Mouse (Mus musculus): ENCODE measurements at regions not wholly inside any gene's neighbourhood (a gene's known extent, or its start where the extent isn't known, plus 50 kb on each side); places are given as distances from the start of the nearest gene placed in this dataset.

DNA sequence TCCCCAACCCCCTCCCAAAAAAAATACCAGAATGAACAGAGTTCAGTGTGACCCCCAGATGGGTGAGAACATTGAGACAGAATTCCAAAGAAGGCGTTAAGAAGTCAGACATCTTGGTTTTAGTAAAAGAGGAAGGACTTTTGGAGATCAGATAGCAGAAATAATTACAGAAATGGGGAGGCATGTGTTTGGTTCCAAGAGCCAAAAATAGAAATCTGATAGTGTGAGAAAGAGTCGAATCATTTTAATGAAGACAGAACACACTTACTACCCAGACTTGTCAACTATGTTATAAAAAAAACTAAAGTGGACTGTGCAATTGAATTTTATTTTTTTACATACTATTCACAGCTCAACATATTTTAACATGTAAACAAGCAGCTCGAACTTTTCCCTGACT, 575.9 kb upstream of the Kdm8 start:
- DNase-seq = no peak
- H3K4me3 ChIP-seq (replicated peaks; ENCODE audit: extremely low read depth, low read depth, low read length) = no peak overlapping the region
- 53% methylated on average over 3 of the region's 3 CpGs for WGBS
- no peaks in the 10 kb centered on the region for H3K4me1 ChIP-seq (ENCODE audit: control insufficient read depth, insufficient read depth, low read length)
- TF ChIP-seq CTCF (IDR thresholded peaks at IDR 0.05; ENCODE audit: insufficient read depth, low read length) (no peak), POLR2A (IDR thresholded peaks at IDR 0.05; ENCODE audit: borderline replicate concordance, extremely low read depth, low read depth, low read length) (no peak)

DNA sequence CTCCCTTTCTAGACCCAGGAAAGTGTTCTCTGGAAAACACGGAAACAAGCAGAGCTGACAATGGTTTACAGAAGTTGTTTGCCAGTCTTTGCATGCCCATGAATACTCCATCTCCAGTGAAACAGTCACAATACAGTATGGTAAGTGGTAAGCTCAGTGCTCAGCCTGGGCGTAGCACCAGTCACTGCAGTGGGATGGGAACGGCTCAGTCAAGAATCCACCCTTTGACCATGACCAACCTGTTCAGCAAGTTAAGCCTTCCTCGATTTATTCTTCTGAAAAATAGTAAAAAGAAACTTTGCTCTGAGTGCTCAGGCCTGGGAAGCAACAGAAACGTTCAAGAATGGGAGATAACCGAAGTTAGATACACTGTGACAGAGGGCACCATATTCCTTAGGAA, 563.7 kb upstream of the Kdm8 start:
- TF ChIP-seq POLR2A (IDR thresholded peaks at IDR 0.05; ENCODE audit: borderline replicate concordance, extremely low read depth, low read depth, low read length) = no peak
- TF ChIP-seq CTCF (IDR thresholded peaks at IDR 0.05; ENCODE audit: insufficient read depth, low read length) = no peak
- no peak for DNase-seq
- no peaks in the 10 kb centered on the region for H3K4me1 ChIP-seq (ENCODE audit: control insufficient read depth, insufficient read depth, low read length)
- 71% methylated on average over 6 of the region's 6 CpGs for WGBS
- H3K4me3 ChIP-seq (replicated peaks; ENCODE audit: extremely low read depth, low read depth, low read length) = no peak overlapping the region

DNA sequence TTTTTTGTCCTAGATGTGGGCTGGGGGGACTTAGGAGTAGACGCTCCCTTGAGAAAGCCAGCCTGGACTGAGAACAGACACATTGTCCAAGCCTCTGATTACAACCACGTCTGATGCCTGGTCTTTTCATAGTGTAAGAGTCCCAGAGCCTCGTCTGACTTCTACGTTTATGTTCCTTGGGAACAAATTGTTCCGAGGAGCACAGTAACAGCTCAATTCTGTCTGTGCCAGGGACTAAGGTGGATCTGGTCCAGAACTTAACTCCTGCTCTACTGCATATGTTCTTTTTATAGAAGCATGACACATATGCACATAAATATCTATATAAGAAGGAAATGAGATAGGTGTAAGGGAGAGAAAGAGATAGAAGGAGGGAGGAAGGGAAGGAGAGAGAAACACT, 537.2 kb upstream of the Kdm8 start:
- H3K4me3 ChIP-seq (replicated peaks; ENCODE audit: extremely low read depth, low read depth, low read length) = no peak overlapping the region
- 62% methylated on average over 5 of the region's 5 CpGs for WGBS
- TF ChIP-seq CTCF (IDR thresholded peaks at IDR 0.05; ENCODE audit: insufficient read depth, low read length) = no peak
- no peak for DNase-seq
- H3K4me1 ChIP-seq (ENCODE audit: control insufficient read depth, insufficient read depth, low read length) = no peaks in the 10 kb centered on the region

DNA sequence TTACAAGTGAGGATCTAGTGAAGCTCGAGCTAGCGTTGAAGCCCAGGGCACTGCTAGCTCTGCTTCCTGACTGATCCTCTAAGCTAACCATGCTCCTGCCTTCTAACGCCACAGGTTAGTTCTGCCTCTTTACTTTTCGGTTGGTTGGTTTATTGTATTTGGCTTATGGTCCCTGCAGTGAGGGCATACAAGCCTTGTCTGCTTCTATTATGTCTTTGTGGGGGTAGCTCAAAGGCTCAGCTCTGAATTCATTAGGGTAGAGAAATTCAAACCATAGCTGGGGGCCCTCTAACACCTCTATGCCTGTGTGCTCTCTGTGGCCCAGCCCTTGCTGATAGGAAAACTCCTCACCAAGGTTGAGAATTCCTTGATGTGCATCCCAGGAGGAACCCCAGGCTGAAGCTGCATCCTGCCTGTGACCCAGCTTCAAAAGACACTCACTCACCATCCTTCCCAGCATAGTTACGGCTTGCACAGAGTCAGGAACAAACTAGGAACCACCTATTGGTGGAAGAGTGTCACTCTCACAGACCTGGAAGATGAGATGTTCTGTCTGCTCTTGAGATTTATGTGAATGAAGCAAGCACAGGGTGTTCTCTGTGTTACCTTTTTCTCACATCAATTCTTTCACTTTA, 536.7 kb upstream of the Kdm8 start:
- DNase-seq = no peak
- Histone ChIP-seq H3K4me3 (replicated peaks; ENCODE audit: extremely low read depth, low read depth, low read length) (no peak overlapping the region), H3K4me1 (ENCODE audit: control insufficient read depth, insufficient read depth, low read length) (no peaks in the 10 kb centered on the region)
- TF ChIP-seq POLR2A (IDR thresholded peaks at IDR 0.05; ENCODE audit: borderline replicate concordance, extremely low read depth, low read depth, low read length) = no peak
- no peak for TF ChIP-seq CTCF (IDR thresholded peaks at IDR 0.05; ENCODE audit: insufficient read depth, low read length)
- 69% methylated on average over 5 of the region's 5 CpGs for WGBS

DNA sequence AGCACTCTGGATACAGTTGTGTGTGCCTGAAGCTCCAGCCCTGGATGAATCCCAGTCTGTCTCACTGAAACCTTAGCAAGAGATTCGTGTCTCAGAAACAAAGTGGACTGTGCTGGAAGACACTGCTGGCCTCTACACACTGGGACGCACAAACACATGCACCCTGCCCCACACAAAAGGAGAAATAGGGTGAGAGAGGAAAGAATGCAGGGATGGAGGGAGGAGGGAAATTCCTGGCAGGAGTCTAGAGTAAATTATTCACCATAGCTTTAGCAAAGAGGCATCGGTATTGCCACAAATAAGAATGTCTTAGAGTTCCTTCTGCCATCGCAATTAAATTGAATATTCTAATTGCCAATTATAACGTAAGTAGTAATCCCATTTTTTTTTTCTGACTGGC, 530.4 kb upstream of the Kdm8 start:
- 68% methylated on average over 5 of the region's 5 CpGs for WGBS
- no peak for TF ChIP-seq CTCF (IDR thresholded peaks at IDR 0.05; ENCODE audit: insufficient read depth, low read length)
- TF ChIP-seq POLR2A (IDR thresholded peaks at IDR 0.05; ENCODE audit: borderline replicate concordance, extremely low read depth, low read depth, low read length) = no peak
- DNase-seq = no peak

DNA sequence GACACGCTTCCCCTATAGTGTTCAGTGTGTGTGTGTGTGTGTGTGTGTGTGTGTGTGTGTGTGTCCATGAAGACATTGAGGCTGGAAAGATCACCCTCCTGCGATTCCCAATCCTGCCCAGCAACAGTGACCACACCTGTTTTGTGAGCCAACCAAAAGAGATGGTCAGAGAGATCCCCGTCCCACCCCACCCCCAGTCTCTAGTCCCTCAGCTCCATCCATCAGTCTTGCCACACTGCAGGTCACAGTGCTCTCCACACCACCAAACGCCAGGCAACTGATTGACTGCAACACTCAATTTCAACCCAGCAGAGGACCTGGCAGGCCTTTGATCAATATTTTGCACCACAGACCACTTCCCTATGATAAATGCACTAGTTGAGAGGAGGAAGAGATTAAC, 530.0 kb upstream of the Kdm8 start:
- 60% methylated on average over 4 of the region's 4 CpGs for WGBS
- no peaks in the 10 kb centered on the region for H3K4me1 ChIP-seq (ENCODE audit: control insufficient read depth, insufficient read depth, low read length)
- no peak for DNase-seq
- H3K4me3 ChIP-seq (replicated peaks; ENCODE audit: extremely low read depth, low read depth, low read length) = no peak overlapping the region
- TF ChIP-seq CTCF (IDR thresholded peaks at IDR 0.05; ENCODE audit: insufficient read depth, low read length) = no peak
- no peak for TF ChIP-seq POLR2A (IDR thresholded peaks at IDR 0.05; ENCODE audit: borderline replicate concordance, extremely low read depth, low read depth, low read length)

More for the DNA sequence above, 530.4 kb upstream of the Kdm8 start:
- Histone ChIP-seq H3K4me1 (ENCODE audit: control insufficient read depth, insufficient read depth, low read length) (no peaks in the 10 kb centered on the region), H3K4me3 (replicated peaks; ENCODE audit: extremely low read depth, low read depth, low read length) (no peak overlapping the region)

DNA sequence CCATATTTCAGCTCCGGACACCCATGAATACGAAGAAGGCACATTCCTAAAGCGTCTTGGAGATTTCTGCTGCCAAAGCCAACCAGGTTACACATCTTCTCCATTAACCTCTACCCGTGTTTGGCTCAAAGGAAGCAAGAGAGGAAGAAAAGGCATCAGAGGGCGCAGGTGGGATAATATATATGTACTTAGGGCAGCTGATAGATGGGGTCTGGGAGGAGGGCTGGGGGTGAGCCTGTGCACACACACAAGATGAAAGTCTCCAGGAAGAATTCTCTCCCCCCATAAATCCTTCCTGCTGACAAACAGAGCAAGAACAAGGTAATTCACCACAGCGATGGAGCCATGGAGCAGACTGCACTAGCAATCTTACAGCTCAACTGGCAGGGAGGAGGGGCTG, 529.5 kb upstream of the Kdm8 start:
- TF ChIP-seq CTCF (IDR thresholded peaks at IDR 0.05; ENCODE audit: insufficient read depth, low read length) = no peak
- TF ChIP-seq POLR2A (IDR thresholded peaks at IDR 0.05; ENCODE audit: borderline replicate concordance, extremely low read depth, low read depth, low read length) = no peak
- no peak for DNase-seq
- no peak overlapping the region for H3K4me3 ChIP-seq (replicated peaks; ENCODE audit: extremely low read depth, low read depth, low read length)

DNA sequence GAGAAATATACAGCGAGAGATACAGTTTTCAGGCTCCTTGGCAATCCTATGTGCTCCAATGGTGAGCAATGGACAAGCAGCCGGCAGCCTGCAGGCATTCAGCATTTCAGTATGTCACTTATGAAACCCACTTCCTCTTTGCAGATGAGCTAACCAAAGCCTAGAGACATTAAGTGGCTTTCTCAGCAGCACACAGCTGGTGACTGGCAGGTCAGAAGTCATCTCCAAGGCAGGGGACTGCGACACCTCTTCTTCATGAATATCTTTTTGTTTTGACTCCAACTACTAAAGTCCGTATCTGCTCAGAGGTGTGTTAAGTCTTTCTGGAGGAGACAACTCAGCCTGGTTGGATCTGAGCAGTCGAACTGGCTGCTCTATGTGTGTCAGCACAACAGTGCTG, 528.8 kb upstream of the Kdm8 start:
- TF ChIP-seq POLR2A (IDR thresholded peaks at IDR 0.05; ENCODE audit: borderline replicate concordance, extremely low read depth, low read depth, low read length) (no peak), CTCF (IDR thresholded peaks at IDR 0.05; ENCODE audit: insufficient read depth, low read length) (no peak)
- no peak for DNase-seq
- Histone ChIP-seq H3K4me1 (ENCODE audit: control insufficient read depth, insufficient read depth, low read length) (no peaks in the 10 kb centered on the region), H3K4me3 (replicated peaks; ENCODE audit: extremely low read depth, low read depth, low read length) (no peak overlapping the region)
- WGBS = 70% methylated on average over 5 of the region's 5 CpGs

More for the DNA sequence above, 529.5 kb upstream of the Kdm8 start:
- 61% methylated on average over 6 of the region's 6 CpGs for WGBS
- no peaks in the 10 kb centered on the region for H3K4me1 ChIP-seq (ENCODE audit: control insufficient read depth, insufficient read depth, low read length)

DNA sequence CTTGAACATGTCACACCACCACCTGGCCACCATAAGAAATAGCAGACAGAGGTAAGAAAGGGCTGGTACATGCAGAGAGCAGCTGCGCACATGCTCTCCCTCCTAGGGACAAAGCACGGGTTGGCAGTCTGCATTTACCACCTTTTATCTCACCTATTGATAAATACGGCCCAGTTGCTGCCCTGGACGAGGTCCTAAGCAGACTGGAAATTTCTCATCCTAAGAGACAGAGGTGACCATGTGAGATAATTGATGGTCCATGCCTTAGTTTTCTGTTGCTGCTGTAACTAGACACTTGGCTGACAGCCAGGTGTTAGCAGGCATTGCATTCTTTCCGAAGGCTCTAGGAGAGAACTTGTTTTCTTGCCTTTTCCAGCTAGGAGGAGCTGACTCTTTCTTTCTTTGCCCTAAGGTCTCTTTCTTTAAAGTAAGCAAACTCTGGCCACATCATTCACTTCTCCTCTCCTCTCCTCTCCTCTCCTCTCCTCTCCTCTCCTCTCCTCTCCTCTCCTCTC, 526.8 kb upstream of the Kdm8 start:
- 38% methylated on average over 5 of the region's 5 CpGs for WGBS
- no peak for TF ChIP-seq CTCF (IDR thresholded peaks at IDR 0.05; ENCODE audit: insufficient read depth, low read length)
- TF ChIP-seq POLR2A (IDR thresholded peaks at IDR 0.05; ENCODE audit: borderline replicate concordance, extremely low read depth, low read depth, low read length) = no peak
- no peak for DNase-seq
- Histone ChIP-seq H3K4me3 (replicated peaks; ENCODE audit: extremely low read depth, low read depth, low read length) (no peak overlapping the region), H3K4me1 (ENCODE audit: control insufficient read depth, insufficient read depth, low read length) (no peaks in the 10 kb centered on the region)

DNA sequence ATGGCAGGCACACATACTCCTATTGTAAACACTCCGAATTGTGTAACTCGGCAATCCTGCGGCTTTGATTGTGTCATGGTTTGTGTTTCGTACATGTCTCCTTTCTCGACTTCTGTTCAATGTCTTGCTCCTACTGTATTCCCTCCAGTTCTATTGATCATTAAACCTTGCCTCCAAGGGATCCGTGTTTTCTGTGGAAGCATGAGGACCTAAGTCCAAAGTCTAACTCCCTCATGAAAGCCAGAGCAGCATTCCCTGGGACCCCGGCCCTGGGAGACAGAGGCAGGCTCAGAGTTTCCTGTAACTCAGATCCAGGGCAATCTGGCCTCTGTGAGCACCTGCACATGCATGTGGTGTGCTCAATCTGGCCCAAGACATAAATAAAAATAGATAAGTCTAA, 521.7 kb upstream of the Kdm8 start:
- no peak for DNase-seq
- Histone ChIP-seq H3K4me3 (replicated peaks; ENCODE audit: extremely low read depth, low read depth, low read length) (no peak overlapping the region), H3K4me1 (ENCODE audit: control insufficient read depth, insufficient read depth, low read length) (no peaks in the 10 kb centered on the region)
- WGBS = 68% methylated on average over 7 of the region's 7 CpGs
- TF ChIP-seq CTCF (IDR thresholded peaks at IDR 0.05; ENCODE audit: insufficient read depth, low read length) = no peak
- TF ChIP-seq POLR2A (IDR thresholded peaks at IDR 0.05; ENCODE audit: borderline replicate concordance, extremely low read depth, low read depth, low read length) = no peak
